Mouse (Mus musculus): ENCODE data around the gene Pigs. TPM values are rescaled to one million over a fixed set of nuclear protein-coding genes. Genes with fewer than 3 reads are reported as not detected.

Pigs gene
- polyA plus RNA-seq, 1 experiment from 2014 or later = 86.2 TPM

- Histone ChIP-seq H3K4me1 (peaks cover 16% of the 10 kb centered on the region), H3K9me3 (replicated peaks) (no peaks in the 10 kb centered on the region), H3K9ac (no peak overlapping the region), H3K36me3 (peaks cover 87% of the 10 kb centered on the region), H3K4me3 (replicated peaks) (no peak overlapping the region), H3K4me2 (no peak overlapping the region), H3K27me3 (no peaks in the 10 kb centered on the region), H3K27ac (no peak overlapping the region)
- ATAC-seq (replicated peaks; ENCODE audit: low FRiP score) = no peak
- WGBS = 93% methylated on average over 2 of the region's 2 CpGs
Measured at GRCm38 (mm10) chr11:78318411-78318810, 9.8 kb upstream of the Pigs start.

- H3K27ac ChIP-seq = peak overlapping the region; percentile 69
- WGBS = 65% methylated on average over 2 of the region's 2 CpGs
- H3K4me2 ChIP-seq = peak overlapping the region; percentile 47
- peaks cover 50% of the 10 kb centered on the region for H3K36me3 ChIP-seq
- no peak overlapping the region for H3K4me3 ChIP-seq (replicated peaks)
- no peaks in the 10 kb centered on the region for H3K9me3 ChIP-seq (replicated peaks)
- no peaks in the 10 kb centered on the region for H3K27me3 ChIP-seq
- H3K4me1 ChIP-seq = peaks cover 18% of the 10 kb centered on the region
- no peak; the same call in 1 of the 2 replicates for ATAC-seq (replicated peaks; ENCODE audit: low FRiP score)
- H3K9ac ChIP-seq = no peak overlapping the region; the same call in 1 of the 2 replicates
Measured at GRCm38 (mm10) chr11:78322076-78322831, 6.0 kb upstream of the Pigs start.

- H3K9ac ChIP-seq = peak within 1 kb of the TSS; percentile 3; the same call in 1 of the 2 replicates
- peaks cover 44% of the 10 kb centered on the region for H3K36me3 ChIP-seq
- 4% methylated on average over 15 of the region's 15 CpGs for WGBS
- H3K4me3 ChIP-seq (replicated peaks) = peak within 1 kb of the TSS; percentile 22
- ATAC-seq (replicated peaks; ENCODE audit: low FRiP score) = peak; percentile 95
- no peaks in the 10 kb centered on the region for H3K9me3 ChIP-seq (replicated peaks)
- H3K27ac ChIP-seq = peak within 1 kb of the TSS; percentile 69
- peak within 1 kb of the TSS; percentile 47 for H3K4me2 ChIP-seq
- no peaks in the 10 kb centered on the region for H3K27me3 ChIP-seq
- peaks cover 18% of the 10 kb centered on the region for H3K4me1 ChIP-seq
Measured at GRCm38 (mm10) chr11:78322860-78323259, 5.4 kb upstream of the Pigs start, which contains the start of gene Aldoc. Gene Aldoc (plus strand): TSS chr11:78322968.

- ATAC-seq (replicated peaks; ENCODE audit: low FRiP score) = no peak
- H3K36me3 ChIP-seq = peaks cover 30% of the 10 kb centered on the region
- no peak overlapping the region for H3K27ac ChIP-seq
- no peaks in the 10 kb centered on the region for H3K9me3 ChIP-seq (replicated peaks)
- no peak overlapping the region for H3K4me3 ChIP-seq (replicated peaks)
- H3K4me2 ChIP-seq = no peak overlapping the region
- WGBS = 87% methylated on average over 15 of the region's 15 CpGs
- H3K27me3 ChIP-seq = no peaks in the 10 kb centered on the region
- 0 out of 2 replicates have a peak overlapping the region, but pooled peaks have one; percentile 2 for H3K9ac ChIP-seq
- H3K4me1 ChIP-seq = peaks cover 23% of the 10 kb centered on the region
Measured at GRCm38 (mm10) chr11:78324000-78324785, 4.0 kb upstream of the Pigs start.

- Histone ChIP-seq H3K4me2 (no peak overlapping the region), H3K9ac (no peak overlapping the region), H3K4me3 (replicated peaks) (no peak overlapping the region), H3K27me3 (no peaks in the 10 kb centered on the region), H3K27ac (no peak overlapping the region), H3K9me3 (replicated peaks) (no peaks in the 10 kb centered on the region), H3K36me3 (peaks cover 23% of the 10 kb centered on the region), H3K4me1 (peaks cover 25% of the 10 kb centered on the region)
- 97% methylated on average over 12 of the region's 12 CpGs for WGBS
- ATAC-seq (replicated peaks; ENCODE audit: low FRiP score) = no peak
Measured at GRCm38 (mm10) chr11:78324965-78325364, 3.2 kb upstream of the Pigs start.

- H3K9me3 ChIP-seq (replicated peaks) = no peaks in the 10 kb centered on the region
Measured at GRCm38 (mm10) chr11:78327215-78327614, 1.0 kb upstream of the Pigs start.

GRCm38 (mm10) chr11:78328512-78329056, 369 bp downstream of the Pigs start:
- Histone ChIP-seq H3K36me3 (peaks cover 18% of the 10 kb centered on the region), H3K27me3 (no peaks in the 10 kb centered on the region), H3K27ac (0 out of 2 replicates have a peak overlapping the region, but pooled peaks have one; percentile 33), H3K9ac (peak overlapping the region; percentile 81), H3K4me1 (peaks cover 8% of the 10 kb centered on the region), H3K9me3 (replicated peaks) (no peaks in the 10 kb centered on the region), H3K4me2 (peak overlapping the region; percentile 82), H3K4me3 (replicated peaks) (peak overlapping the region; percentile 87)
- peak; percentile 74 for ATAC-seq (replicated peaks; ENCODE audit: low FRiP score)
- under 1% methylated on average over 41 of the region's 41 CpGs for WGBS

More at GRCm38 (mm10) chr11:78327215-78327614, 1.0 kb upstream of the Pigs start:
- no peak for ATAC-seq (replicated peaks; ENCODE audit: low FRiP score)
- no peak overlapping the region for H3K9ac ChIP-seq
- H3K27ac ChIP-seq = no peak overlapping the region
- H3K27me3 ChIP-seq = no peaks in the 10 kb centered on the region
- H3K4me2 ChIP-seq = no peak overlapping the region
- peaks cover 6% of the 10 kb centered on the region; the same call in 1 of the 2 replicates for H3K36me3 ChIP-seq
- no peak overlapping the region for H3K4me3 ChIP-seq (replicated peaks)
- H3K4me1 ChIP-seq = peaks cover 21% of the 10 kb centered on the region
- 91% methylated on average over 4 of the region's 4 CpGs for WGBS

GRCm38 (mm10) chr11:78332676-78333075, 4.5 kb downstream of the Pigs start:
- Histone ChIP-seq H3K36me3 (peaks cover 57% of the 10 kb centered on the region), H3K9me3 (replicated peaks) (no peaks in the 10 kb centered on the region), H3K27me3 (no peaks in the 10 kb centered on the region), H3K4me3 (replicated peaks) (no peak overlapping the region), H3K9ac (no peak overlapping the region), H3K4me1 (peaks cover 8% of the 10 kb centered on the region), H3K27ac (no peak overlapping the region), H3K4me2 (no peak overlapping the region)
- no peak for ATAC-seq (replicated peaks; ENCODE audit: low FRiP score)
- 89% methylated on average over 12 of the region's 12 CpGs for WGBS

- Histone ChIP-seq H3K27ac (no peak overlapping the region), H3K4me2 (no peak overlapping the region), H3K9me3 (replicated peaks) (no peaks in the 10 kb centered on the region), H3K4me1 (peaks cover 4% of the 10 kb centered on the region), H3K4me3 (replicated peaks) (no peak overlapping the region), H3K36me3 (peaks cover 66% of the 10 kb centered on the region), H3K9ac (no peak overlapping the region), H3K27me3 (no peaks in the 10 kb centered on the region)
- no peak for ATAC-seq (replicated peaks; ENCODE audit: low FRiP score)
- 82% methylated on average over 5 of the region's 5 CpGs for WGBS
Measured at GRCm38 (mm10) chr11:78333992-78334391, 5.8 kb downstream of the Pigs start.

GRCm38 (mm10) chr11:78337040-78337439, 8.8 kb downstream of the Pigs start:
- no peak overlapping the region for H3K27ac ChIP-seq
- ATAC-seq (replicated peaks; ENCODE audit: low FRiP score) = no peak

GRCm38 (mm10) chr11:78341702-78342101, 13.5 kb downstream of the Pigs start:
- ATAC-seq (replicated peaks; ENCODE audit: low FRiP score) = no peak
- Histone ChIP-seq H3K4me3 (replicated peaks) (no peak overlapping the region), H3K9me3 (replicated peaks) (no peaks in the 10 kb centered on the region), H3K4me2 (no peak overlapping the region), H3K36me3 (peaks cover 40% of the 10 kb centered on the region), H3K27me3 (no peaks in the 10 kb centered on the region), H3K9ac (no peak overlapping the region), H3K4me1 (peaks cover 35% of the 10 kb centered on the region), H3K27ac (no peak overlapping the region)
- 74% methylated on average over 12 of the region's 12 CpGs for WGBS

More at GRCm38 (mm10) chr11:78337040-78337439, 8.8 kb downstream of the Pigs start:
- Histone ChIP-seq H3K27me3 (no peaks in the 10 kb centered on the region), H3K4me3 (replicated peaks) (no peak overlapping the region), H3K4me1 (no peaks in the 10 kb centered on the region), H3K36me3 (peaks cover 84% of the 10 kb centered on the region), H3K9ac (no peak overlapping the region), H3K9me3 (replicated peaks) (no peaks in the 10 kb centered on the region), H3K4me2 (no peak overlapping the region)
- 94% methylated on average over 8 of the region's 8 CpGs for WGBS

All from kidney, embryonic 15.5 days (tissue).